ENCODE assay signal across 8 mouse cellular contexts in the genomic region with DNA sequence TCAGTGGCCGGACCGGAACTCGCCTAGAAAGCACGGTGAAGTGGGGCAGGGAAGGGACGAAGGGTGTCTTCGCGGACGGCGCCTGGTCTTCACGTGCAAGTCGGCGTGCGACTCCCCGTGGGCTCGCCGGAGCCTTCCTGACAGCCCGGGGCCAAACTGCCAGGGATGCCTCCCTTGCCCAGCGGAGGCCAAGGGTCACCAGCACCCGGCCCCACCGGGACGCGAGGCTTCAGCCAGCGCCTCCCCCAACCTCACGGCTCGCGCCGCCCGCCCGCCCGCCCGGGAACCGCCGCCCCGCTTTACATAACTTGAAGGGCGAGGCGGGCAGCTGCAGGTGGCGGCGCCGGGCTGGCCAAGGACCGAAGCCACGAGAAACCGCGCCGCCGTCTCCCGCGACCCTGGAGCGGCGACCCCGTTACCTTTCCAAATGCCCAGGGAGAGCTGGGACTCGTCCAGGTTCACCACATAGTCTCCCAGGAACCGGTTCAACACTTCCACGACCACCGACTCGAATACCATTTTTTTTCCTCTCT. TPM values are rescaled to one million over a fixed set of nuclear protein-coding genes. Genes with fewer than 3 reads are reported as not detected.
DNase-seq lines count a peak whose midpoint lies in the region; ATAC-seq and TF ChIP-seq lines count a peak whose summit lies in the region.

No protein-coding gene starts in this region.

- no peak overlapping the region for H3K27ac ChIP-seq in neural tube, embryonic 11.5 days (ENCODE audit: low read depth, low read length)
- peak overlapping the region; percentile 57 for H3K27ac ChIP-seq in intestine, postnatal 0 days (ENCODE audit: low read depth, low read length)
- no peak overlapping the region for H3K27ac ChIP-seq in midbrain, embryonic 16.5 days (ENCODE audit: low read length)
- no peak overlapping the region; the same call in 1 of the 2 replicates for H3K27ac ChIP-seq in stomach, postnatal 0 days (replicated peaks)

- no peaks in the 10 kb centered on the region for H3K9me3 ChIP-seq in neural tube, embryonic 11.5 days (ENCODE audit: control insufficient read depth, low read length)
- no peaks in the 10 kb centered on the region for H3K9me3 ChIP-seq in intestine, postnatal 0 days (ENCODE audit: control insufficient read depth)
- no peaks in the 10 kb centered on the region for H3K9me3 ChIP-seq in midbrain, embryonic 16.5 days (replicated peaks; ENCODE audit: control insufficient read depth, low read length, poor library complexity, severe bottlenecking)
- no peaks in the 10 kb centered on the region for H3K9me3 ChIP-seq in stomach, postnatal 0 days (ENCODE audit: control insufficient read depth, low read length)

- no peak for TF ChIP-seq EP300 in stomach, postnatal 0 days (optimal IDR thresholded peaks at IDR 0.05)

- TF ChIP-seq CTCF in intestine, postnatal 0 days (IDR thresholded peaks at IDR 0.05; ENCODE audit: low read depth) = no peak
- TF ChIP-seq CTCF in stomach, postnatal 0 days (IDR thresholded peaks at IDR 0.05; ENCODE audit: low read depth) = no peak

- H3K4me3 ChIP-seq in neural tube, embryonic 11.5 days (ENCODE audit: low read depth, low read length) = peak overlapping the region; percentile 66
- H3K4me3 ChIP-seq in intestine, postnatal 0 days (ENCODE audit: low read depth, low read length) = peak overlapping the region; percentile 75
- peak overlapping the region; percentile 80 for H3K4me3 ChIP-seq in midbrain, embryonic 16.5 days (ENCODE audit: low read depth, low read length)
- H3K4me3 ChIP-seq in stomach, postnatal 0 days (ENCODE audit: low read depth, low read length) = peak overlapping the region; percentile 73

- peak overlapping the region; percentile 95 for H3K4me2 ChIP-seq in neural tube, embryonic 11.5 days (ENCODE audit: low read depth)
- H3K4me2 ChIP-seq in intestine, postnatal 0 days (replicated peaks; ENCODE audit: low read depth) = peak overlapping the region; percentile 98
- H3K4me2 ChIP-seq in midbrain, embryonic 16.5 days (ENCODE audit: low read length) = peak overlapping the region; percentile 98
- peak overlapping the region; percentile 99 for H3K4me2 ChIP-seq in stomach, postnatal 0 days (replicated peaks; ENCODE audit: low read depth)

- peak; percentile 68 for ATAC-seq in neural tube, embryonic 11.5 days (ENCODE audit: insufficient read depth, low FRiP score, low TSS enrichment)
- peak; percentile 73 for ATAC-seq in intestine, postnatal 0 days
- no peak; the same call in none of the 2 replicates for ATAC-seq in midbrain, embryonic 16.5 days
- ATAC-seq in stomach, postnatal 0 days (ENCODE audit: low FRiP score, low TSS enrichment) = peak; percentile 72

- 0 out of 2 replicates have a peak, but pooled peaks cover 2% of the 10 kb centered on the region for H3K27me3 ChIP-seq in neural tube, embryonic 11.5 days (ENCODE audit: control insufficient read depth, insufficient read depth, low read length)
- H3K27me3 ChIP-seq in intestine, postnatal 0 days (replicated peaks; ENCODE audit: control insufficient read depth, insufficient read depth, low read length) = peaks cover 11% of the 10 kb centered on the region; the same call in 1 of the 2 replicates
- H3K27me3 ChIP-seq in midbrain, embryonic 16.5 days (ENCODE audit: control insufficient read depth, insufficient read depth, low read depth, low read length) = peaks cover 12% of the 10 kb centered on the region
- no peaks in the 10 kb centered on the region for H3K27me3 ChIP-seq in stomach, postnatal 0 days (ENCODE audit: control insufficient read depth, insufficient read depth, low read length)

- no peaks in the 10 kb centered on the region for H3K4me1 ChIP-seq in neural tube, embryonic 11.5 days (ENCODE audit: control insufficient read depth, insufficient read depth, low read length)
- no peaks in the 10 kb centered on the region for H3K4me1 ChIP-seq in intestine, postnatal 0 days (replicated peaks; ENCODE audit: control insufficient read depth, insufficient read depth, low read length)
- H3K4me1 ChIP-seq in midbrain, embryonic 16.5 days (ENCODE audit: control insufficient read depth, insufficient read depth, low read length) = peaks cover 9% of the 10 kb centered on the region
- no peaks in the 10 kb centered on the region for H3K4me1 ChIP-seq in stomach, postnatal 0 days (replicated peaks; ENCODE audit: control insufficient read depth, insufficient read depth)

- no peaks in the 10 kb centered on the region for H3K36me3 ChIP-seq in neural tube, embryonic 11.5 days (ENCODE audit: control insufficient read depth, insufficient read depth, low read length)
- H3K36me3 ChIP-seq in intestine, postnatal 0 days (ENCODE audit: control insufficient read depth, insufficient read depth) = no peaks in the 10 kb centered on the region
- H3K36me3 ChIP-seq in midbrain, embryonic 16.5 days (ENCODE audit: control insufficient read depth, insufficient read depth, low read length) = no peaks in the 10 kb centered on the region
- no peaks in the 10 kb centered on the region for H3K36me3 ChIP-seq in stomach, postnatal 0 days (ENCODE audit: control insufficient read depth, insufficient read depth, low read length)

- DNase-seq in neural tube, embryonic 11.5 days (ENCODE audit: low spot score) = peak; percentile 50
- no peak for DNase-seq in neural tube, embryonic 10.5 days (ENCODE audit: extremely low spot score, low spot score)
- peak; percentile 64 to 68 for DNase-seq in cerebellum, postnatal 14 days
- peak; percentile 40 for DNase-seq in gastrocnemius, postnatal 25 days
- peak; percentile 76 for DNase-seq in liver
- DNase-seq in stomach, postnatal 0 days (ENCODE audit: low spot score) = peak; percentile 71

- peak overlapping the region; percentile 57 for H3K9ac ChIP-seq in neural tube, embryonic 11.5 days (ENCODE audit: low read length)
- H3K9ac ChIP-seq in intestine, postnatal 0 days (ENCODE audit: low read depth, low read length) = peak overlapping the region; percentile 48
- H3K9ac ChIP-seq in midbrain, embryonic 16.5 days (ENCODE audit: low read depth, low read length) = peak overlapping the region; percentile 77
- H3K9ac ChIP-seq in stomach, postnatal 0 days (ENCODE audit: low read length) = peak overlapping the region; percentile 66

- WGBS in neural tube, embryonic 11.5 days = under 1% methylated on average over 51 of the region's 55 CpGs
- under 1% methylated on average over 54 of the region's 55 CpGs for WGBS in intestine, postnatal 0 days
- WGBS in midbrain, embryonic 16.5 days = under 1% methylated on average over 55 of the region's 55 CpGs
- under 1% methylated on average over 55 of the region's 55 CpGs for WGBS in stomach, postnatal 0 days

RNA-seq across cellular contexts. Expression of gene Vps13a, which starts 0.4 kb away (rescaled TPM):
- polyA plus RNA-seq in neural tube, embryonic 11.5 days (2014; fragmentation: Nextera tagmentation; extraction: Ambion mirVana) = 8.2 and 11.3 TPM in 2 replicates
- total RNA-seq in gastrocnemius, postnatal 25 days (2021) = 10 to 100 TPM; 15.1 to 19.7 TPM
- 6.3 and 6.9 TPM in 2 replicates for polyA plus RNA-seq in intestine, postnatal 0 days (2015; fragmentation: Nextera tagmentation; extraction: Ambion mirVana)
- polyA plus RNA-seq in midbrain, embryonic 16.5 days (2015; fragmentation: Nextera tagmentation; extraction: Ambion mirVana) = 8.7 and 9.4 TPM in 2 replicates
- polyA plus RNA-seq in stomach, postnatal 0 days (2015; fragmentation: Nextera tagmentation; extraction: Ambion mirVana) = 5.9 and 6.2 TPM in 2 replicates
